In genomic region chr16:89810398-89810797, GRCm38 (mm10) we compare ENCODE assay signal across 25 mouse cellular contexts.
"Had no signal": no experiment of that assay in that cellular context is flagged by ENCODE, and none has a peak within 500 bp of the region (broad histone marks: within the 10 kb centered on the region; RNA-seq: fewer than 3 reads in every experiment).

No protein-coding gene starts in this region.

- H3K9me3 ChIP-seq: heart, embryonic 10.5 days; hindbrain, embryonic 10.5 days; kidney, embryonic 15.5 days; limb, embryonic 10.5 days; limb, embryonic 12.5 days had no signal

- H3K27ac ChIP-seq: heart, embryonic 10.5 days; hindbrain, embryonic 10.5 days; hindbrain, embryonic 12.5 days; hindbrain, embryonic 14.5 days; kidney, embryonic 15.5 days; kidney, postnatal 0 days; limb, embryonic 10.5 days; limb, embryonic 12.5 days had no signal

- ATAC-seq: hindbrain, embryonic 16.5 days; intestine, embryonic 16.5 days had no signal

- H3K27me3 ChIP-seq: heart, embryonic 12.5 days; kidney, embryonic 15.5 days; limb, embryonic 12.5 days had no signal

- H3K4me2 ChIP-seq: heart, embryonic 12.5 days; hindbrain, embryonic 12.5 days; hindbrain, embryonic 14.5 days; kidney, embryonic 15.5 days; limb, embryonic 12.5 days; liver, embryonic 11.5 days had no signal

- DNase-seq: gastrocnemius, postnatal 14 days; gastrocnemius, postnatal 36 days; heart, adult 18-20 months; heart, postnatal 10 days; heart, postnatal 4 days; kidney, adult 11 months; kidney, adult 2 months; kidney, adult 9 months; kidney, postnatal 14 days; kidney, postnatal 36 days; layer of hippocampus, adult 9-11 months; layer of hippocampus, postnatal 36 days; liver had no signal

- H3K9ac ChIP-seq: heart, embryonic 12.5 days; hindbrain, embryonic 12.5 days; hindbrain, embryonic 14.5 days; kidney, embryonic 15.5 days; limb, embryonic 12.5 days had no signal

- H3K4me3 ChIP-seq: heart, embryonic 10.5 days; heart, embryonic 12.5 days; hindbrain, embryonic 10.5 days; hindbrain, embryonic 12.5 days; kidney, embryonic 15.5 days; limb, embryonic 10.5 days; limb, embryonic 12.5 days had no signal
